Mouse (Mus musculus) limb, embryonic 14.5 days (tissue): ENCODE measurements around the gene H13. TPM values are rescaled to one million over a fixed set of nuclear protein-coding genes. Genes with fewer than 3 reads are reported as not detected.

Source experiments
- ATAC-seq: fragments of 200-750 bp; cut with Nextera tagmentation; 2 replicates; pipeline ENCODE4 v1.8.0; 2017; ENCODE audit warnings: low read depth, moderate number of reproducible peaks, moderate TSS enrichment; ENCODE audit not compliant: low FRiP score
- DNase-seq: peaks from one replicate; pipeline ENCODE4 v3.0.0-alpha.2; 2015; ENCODE audit warnings: low spot score
- H3K27ac ChIP-seq: fragments of 300-500 bp; sonication (generic); replicated peaks from 2 replicates; pipeline ENCODE4 v1.5.1; 2014; ENCODE audit warnings: low read depth, mild to moderate bottlenecking, low read length, moderate library complexity, mixed read lengths
- H3K27me3 ChIP-seq: fragments of 300-500 bp; sonication (generic); 2 replicates; pipeline ENCODE4 v1.6.1; 2014; ENCODE audit warnings: low read length, mixed read lengths; ENCODE audit not compliant: control insufficient read depth, insufficient read depth
- H3K36me3 ChIP-seq: fragments of 300-500 bp; sonication (generic); 2 replicates; pipeline ENCODE4 v1.6.1; 2014; ENCODE audit warnings: mild to moderate bottlenecking, low read length, moderate library complexity, mixed read lengths; ENCODE audit not compliant: control insufficient read depth, insufficient read depth
- H3K4me1 ChIP-seq: fragments of 300-500 bp; sonication (generic); 2 replicates; pipeline ENCODE4 v1.6.1; 2014; ENCODE audit warnings: antibody characterized with exemption, low read length, mixed read lengths; ENCODE audit not compliant: control insufficient read depth, insufficient read depth
- H3K4me2 ChIP-seq: fragments of 300-500 bp; sonication (generic); replicated peaks from 2 replicates; pipeline ENCODE4 v1.6.1; 2014; ENCODE audit warnings: low read depth, mild to moderate bottlenecking, low read length, moderate library complexity; ENCODE audit not compliant: severe bottlenecking
- H3K4me3 ChIP-seq: fragments of 300-500 bp; sonication (generic); replicated peaks from 2 replicates; pipeline ENCODE4 v1.5.1; 2014; ENCODE audit warnings: low read length
- H3K9ac ChIP-seq: fragments of 300-500 bp; sonication (generic); 2 replicates; pipeline ENCODE4 v1.6.1; 2014; ENCODE audit warnings: mild to moderate bottlenecking, low read depth, low read length, moderate library complexity; ENCODE audit not compliant: severe bottlenecking
- H3K9me3 ChIP-seq: fragments of 300-500 bp; sonication (generic); 2 replicates; pipeline ENCODE4 v1.6.1; 2016; ENCODE audit warnings: low read length; ENCODE audit not compliant: control insufficient read depth
- POLR2A ChIP-seq: fragments of 200-500 bp; IDR thresholded peaks from 2 replicates; pipeline ENCODE4 v1.8.0; 2012; ENCODE audit warnings: inconsistent platforms, mild to moderate bottlenecking, moderate library complexity, borderline replicate concordance; ENCODE audit not compliant: insufficient read depth, insufficient read length; ENCODE audit errors: extremely low read depth
- WGBS: fragments of 180-500 bp; shearing (Covaris S2); extraction: QIAGEN DNeasy Blood & Tissue Kit; methylation state at CpG from one replicate; pipeline ENCODE4 v1.1.7; 2014; 5-methylcytosine and 5-hydroxymethylcytosine counted together
- polyA plus RNA-seq, 2 experiments: library from polyadenylated mRNA; depleted of rRNA in 1 of 2; stranded (reverse) in 1 of 2; unstranded in 1 of 2; fragments of >200 nt; fragmentation: Nextera tagmentation in 1 of 2; extraction: Ambion mirVana in 1 of 2; gene quantifications; 2 replicates each; pipeline versions ENCODE4 v1.2.1 to v1.2.3; 2012 to 2014

H13 gene
- polyA plus RNA-seq, 2 experiments = 148 to 151 TPM

DNA sequence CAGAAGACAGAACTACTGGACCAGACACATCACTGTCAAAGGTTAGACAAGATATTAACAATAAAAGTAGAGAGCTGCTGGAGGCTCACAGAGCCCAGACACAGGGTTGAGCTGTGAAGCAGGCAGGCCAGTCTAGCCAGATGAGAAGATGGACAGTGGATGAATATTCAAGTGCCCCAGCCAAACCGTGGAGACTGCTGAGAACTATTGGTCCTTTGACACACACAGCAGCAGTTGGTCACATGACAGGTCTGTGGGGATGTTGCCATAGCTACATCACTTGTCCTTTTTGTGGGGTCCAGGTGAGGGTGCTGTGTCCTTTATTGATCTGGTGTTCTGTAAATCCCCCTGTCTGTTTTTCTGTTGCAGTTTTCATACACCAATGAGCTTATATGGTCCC is 44.0 kb upstream of the H13 start:
- no peak for TF ChIP-seq POLR2A
- H3K9ac ChIP-seq = no peak overlapping the region
- H3K27ac ChIP-seq = no peak overlapping the region
- no peak for DNase-seq
- no peaks in the 10 kb centered on the region for H3K9me3 ChIP-seq
- ATAC-seq = no peak
- H3K27me3 ChIP-seq = peaks cover 32% of the 10 kb centered on the region
- WGBS = 25% methylated on average over 1 of the region's 1 CpGs
- no peak overlapping the region for H3K4me3 ChIP-seq
- peaks cover 8% of the 10 kb centered on the region; the same call in 1 of the 2 replicates for H3K4me1 ChIP-seq
- H3K36me3 ChIP-seq = no peaks in the 10 kb centered on the region
- H3K4me2 ChIP-seq = no peak overlapping the region

DNA sequence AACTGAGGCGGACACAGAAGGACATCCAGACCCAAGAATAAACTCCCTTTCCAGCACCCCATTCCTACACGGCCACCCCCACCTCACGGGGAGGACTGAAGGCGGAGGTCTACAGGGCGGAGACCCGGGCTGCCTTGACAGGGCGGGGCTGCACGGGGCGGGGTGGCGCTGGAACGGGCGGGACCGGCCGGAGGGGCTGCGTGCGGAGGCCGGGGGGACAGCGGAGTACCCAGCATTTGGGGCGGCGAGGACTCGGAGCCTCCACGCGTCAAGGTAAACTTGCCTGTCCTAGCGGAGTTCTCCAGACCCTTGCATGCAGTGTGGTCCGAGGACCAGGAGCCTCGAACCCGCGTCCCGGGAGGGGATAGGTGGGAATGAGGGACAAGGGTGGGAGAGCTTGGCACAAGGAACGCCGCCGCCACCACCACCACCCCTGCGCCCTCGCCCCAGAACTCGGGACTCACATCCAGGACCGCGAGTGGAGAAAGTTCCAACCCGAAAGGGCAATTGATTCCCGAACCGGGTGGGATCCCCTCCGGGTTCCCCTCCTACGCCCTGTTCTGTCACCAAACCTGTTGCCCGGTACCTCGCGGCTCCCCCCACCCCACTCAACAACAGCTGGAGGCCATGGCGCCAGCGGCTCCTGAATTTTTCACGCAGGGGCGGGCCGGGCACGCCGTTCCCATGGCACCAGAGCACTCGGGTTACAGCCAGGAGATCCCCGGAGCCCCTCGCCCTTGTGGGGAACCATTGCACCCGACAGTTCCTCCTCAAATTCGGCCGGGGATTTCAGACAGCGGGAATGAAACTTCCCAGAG is 42.3 kb upstream of the H13 start, which contains the start of gene Rem1:
Gene Rem1 (plus strand): TSS at position 178 of the 818 bp plus-strand sequence.
- peak; percentile 26 for DNase-seq
- peak; percentile 73 for ATAC-seq
- H3K9ac ChIP-seq = peak within 1 kb of the TSS; percentile 56
- no peak within 1 kb of the TSS for H3K27ac ChIP-seq
- peaks cover 8% of the 10 kb centered on the region; the same call in 1 of the 2 replicates for H3K4me1 ChIP-seq
- H3K9me3 ChIP-seq = no peaks in the 10 kb centered on the region
- H3K36me3 ChIP-seq = no peaks in the 10 kb centered on the region
- peak within 1 kb of the TSS; percentile 82 for H3K4me2 ChIP-seq
- TF ChIP-seq POLR2A = no peak
- WGBS = under 1% methylated on average over 53 of the region's 59 CpGs
- H3K4me3 ChIP-seq = peak within 1 kb of the TSS; percentile 47
- H3K27me3 ChIP-seq = peaks cover 32% of the 10 kb centered on the region

DNA sequence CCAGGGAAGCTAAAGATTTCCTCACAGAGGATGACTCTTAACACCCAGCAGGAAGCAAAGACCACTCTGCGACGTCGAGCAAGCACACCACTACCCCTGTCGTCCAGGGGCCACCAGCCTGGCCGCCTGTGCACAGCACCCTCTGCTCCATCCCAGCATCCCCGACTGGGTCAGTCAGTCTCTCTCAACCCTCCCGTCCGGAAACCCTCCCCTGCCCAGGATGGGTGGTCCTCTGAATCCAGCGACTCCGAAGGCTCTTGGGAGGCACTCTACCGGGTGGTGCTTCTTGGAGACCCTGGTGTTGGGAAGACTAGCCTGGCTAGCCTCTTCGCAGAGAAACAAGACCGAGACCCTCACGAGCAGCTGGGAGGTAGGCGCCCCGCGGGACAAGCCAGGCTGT is 41.2 kb upstream of the H13 start:
- Histone ChIP-seq H3K27me3 (peaks cover 32% of the 10 kb centered on the region), H3K9me3 (no peaks in the 10 kb centered on the region), H3K4me1 (peaks cover 8% of the 10 kb centered on the region; the same call in 1 of the 2 replicates), H3K4me3 (no peak overlapping the region), H3K27ac (no peak overlapping the region), H3K36me3 (no peaks in the 10 kb centered on the region), H3K4me2 (no peak overlapping the region), H3K9ac (no peak overlapping the region)
- DNase-seq (no peak), ATAC-seq (no peak)
- 48% methylated on average over 17 of the region's 17 CpGs for WGBS
- TF ChIP-seq POLR2A = no peak

DNA sequence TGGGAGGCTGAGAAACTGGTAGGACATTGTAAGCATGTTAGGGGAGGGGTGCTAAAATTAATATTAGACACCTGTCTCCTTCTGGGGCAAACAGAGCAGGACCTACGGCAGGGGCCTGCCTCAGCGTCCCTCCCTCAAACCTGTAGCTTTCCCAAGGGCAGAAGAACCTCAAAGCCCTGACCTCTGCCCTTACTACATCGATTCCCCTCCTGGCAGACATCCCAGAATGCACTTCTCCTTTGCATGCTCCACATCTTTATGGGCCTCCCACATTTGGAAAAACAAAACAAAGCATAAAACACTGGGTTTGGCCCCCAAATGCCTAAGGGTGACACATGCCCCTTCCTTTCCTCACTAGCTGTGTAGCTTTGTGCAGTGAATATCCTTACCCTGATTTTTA is 40.0 kb upstream of the H13 start:
- no peak for DNase-seq
- Histone ChIP-seq H3K4me3 (no peak overlapping the region), H3K36me3 (no peaks in the 10 kb centered on the region), H3K27me3 (peaks cover 32% of the 10 kb centered on the region), H3K9me3 (no peaks in the 10 kb centered on the region), H3K9ac (no peak overlapping the region), H3K27ac (no peak overlapping the region), H3K4me1 (peaks cover 12% of the 10 kb centered on the region; the same call in 1 of the 2 replicates), H3K4me2 (no peak overlapping the region)
- no peak for ATAC-seq
- WGBS = 45% methylated on average over 3 of the region's 3 CpGs
- TF ChIP-seq POLR2A = no peak

GRCm38 (mm10) chr2:152629904-152630303 is 39.4 kb upstream of the H13 start:
- Histone ChIP-seq H3K27ac (no peak overlapping the region), H3K27me3 (peaks cover 32% of the 10 kb centered on the region), H3K9ac (no peak overlapping the region), H3K9me3 (no peaks in the 10 kb centered on the region), H3K4me1 (peaks cover 12% of the 10 kb centered on the region; the same call in 1 of the 2 replicates), H3K4me3 (no peak overlapping the region), H3K4me2 (no peak overlapping the region), H3K36me3 (no peaks in the 10 kb centered on the region)
- no peak for DNase-seq
- ATAC-seq = no peak
- 84% methylated on average over 6 of the region's 6 CpGs for WGBS
- no peak for TF ChIP-seq POLR2A
